Mouse (Mus musculus): ENCODE results near the gene Rp2.
A peak's percentile ranks its signal among the peaks of the same experiment; 100 is the strongest.
"Not testable (repeated sequence)": the region's sequence is repeated elsewhere in the genome, so short reads cannot be mapped to it uniquely, and the experiment has no call there.

The Rp2 gene

GRCm38 (mm10) chrX:20364391-20365365 is at the start of gene Rp2:
Gene Rp2 (plus strand): TSS chrX:20364481.
- DNase-seq: peak; percentile 91

DNA sequence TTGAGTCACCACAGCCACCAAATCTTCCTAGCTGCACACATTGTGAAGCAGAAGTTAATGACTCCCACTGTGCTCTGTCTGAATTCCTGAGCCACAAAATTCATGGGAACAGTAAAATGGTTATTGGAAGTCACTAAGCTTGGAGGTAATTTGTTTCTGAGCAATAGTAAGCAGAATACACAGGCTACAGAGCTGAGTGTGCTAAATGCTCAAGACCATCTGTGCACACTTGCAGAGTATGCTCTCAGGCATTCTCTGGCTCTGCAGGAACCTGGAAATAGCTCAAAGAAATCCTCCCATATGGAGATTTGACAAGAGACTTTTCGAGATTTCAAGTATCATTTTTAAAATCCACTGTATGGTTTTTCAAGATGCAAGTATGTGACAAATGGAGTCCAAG is 31.5 kb upstream of the Rp2 start:
- no peak for DNase-seq

DNA sequence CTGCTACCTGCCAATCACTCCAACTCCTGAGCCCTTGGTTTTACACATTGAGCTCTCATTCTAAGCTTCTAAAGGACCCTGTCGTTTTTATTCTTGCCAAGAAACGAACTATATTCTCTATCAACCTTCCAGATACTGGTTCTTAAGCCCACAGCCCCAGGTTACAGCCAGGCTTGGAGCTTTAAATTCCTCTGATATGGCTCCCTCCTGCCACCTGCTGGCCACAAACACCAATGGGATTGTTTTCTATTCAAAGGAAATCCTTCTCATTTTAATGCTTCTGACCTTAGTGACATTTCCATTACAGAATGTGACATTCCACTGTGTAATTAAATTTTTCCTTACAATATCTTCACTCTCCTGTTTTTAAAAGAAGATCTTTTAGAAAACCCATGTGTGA is 28.6 kb upstream of the Rp2 start:
- peak; percentile 42 for DNase-seq

DNA sequence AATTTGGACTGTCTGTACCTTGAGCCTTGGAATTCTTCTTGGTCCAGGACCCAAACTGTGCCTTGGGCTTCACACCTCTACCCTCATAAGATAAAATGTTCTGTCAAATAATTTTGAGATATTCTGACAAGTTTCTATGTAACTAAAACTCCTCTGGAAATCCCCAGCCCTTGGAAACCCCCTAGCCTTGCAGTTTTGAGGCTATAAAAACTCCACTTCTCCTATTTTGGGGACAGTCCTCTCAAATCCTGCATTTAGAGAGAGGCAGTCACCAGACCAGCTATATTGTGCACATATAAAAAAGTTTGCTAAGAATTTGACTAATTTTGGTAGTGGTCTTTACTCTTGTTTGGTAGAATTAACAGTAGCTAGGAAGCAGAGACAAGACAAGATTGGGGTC is 19.3 kb upstream of the Rp2 start:
- DNase-seq: no peak

DNA sequence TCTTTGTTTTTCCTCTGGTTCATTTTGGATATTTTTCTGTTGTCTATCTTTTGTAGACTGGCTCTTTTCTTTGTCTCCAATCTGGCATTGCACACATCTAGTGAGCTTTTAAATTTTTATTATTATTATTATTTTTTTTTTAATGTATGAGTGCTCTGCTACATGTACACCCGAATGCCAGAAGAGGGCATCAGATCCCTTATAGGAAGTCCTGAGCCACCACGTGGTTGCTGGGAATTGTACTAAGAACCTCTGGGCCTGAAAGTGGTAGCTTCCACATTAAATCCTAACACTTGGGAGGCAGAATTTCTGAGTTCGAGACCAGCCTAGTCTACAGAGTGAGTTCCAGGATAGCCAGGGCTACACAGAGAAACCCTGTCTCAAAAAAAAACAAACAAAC is 17.9 kb upstream of the Rp2 start:
- no peak for DNase-seq

DNA sequence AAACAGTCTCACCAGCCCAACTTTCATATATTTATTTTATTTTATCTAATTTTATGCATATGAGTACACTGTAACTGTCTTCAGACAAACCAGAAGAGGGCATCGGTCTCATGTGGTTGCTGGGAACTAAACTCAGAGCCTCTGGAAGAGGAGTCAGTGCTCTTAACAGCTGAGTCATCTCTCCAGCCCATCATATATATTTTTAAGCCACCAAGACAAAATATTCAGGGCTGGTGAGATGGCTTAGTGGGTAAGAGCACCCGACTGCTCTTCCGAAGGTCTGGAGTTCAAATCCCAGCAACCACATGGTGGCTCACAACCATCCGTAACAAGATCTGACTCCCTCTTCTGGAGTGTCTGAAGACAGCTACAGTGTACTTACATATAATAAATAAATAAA is 14.0 kb upstream of the Rp2 start:
- DNase-seq: not testable (repeated sequence)

GRCm38 (mm10) chrX:20355283-20355682 is 9.0 kb upstream of the Rp2 start:
- DNase-seq: no peak

DNA sequence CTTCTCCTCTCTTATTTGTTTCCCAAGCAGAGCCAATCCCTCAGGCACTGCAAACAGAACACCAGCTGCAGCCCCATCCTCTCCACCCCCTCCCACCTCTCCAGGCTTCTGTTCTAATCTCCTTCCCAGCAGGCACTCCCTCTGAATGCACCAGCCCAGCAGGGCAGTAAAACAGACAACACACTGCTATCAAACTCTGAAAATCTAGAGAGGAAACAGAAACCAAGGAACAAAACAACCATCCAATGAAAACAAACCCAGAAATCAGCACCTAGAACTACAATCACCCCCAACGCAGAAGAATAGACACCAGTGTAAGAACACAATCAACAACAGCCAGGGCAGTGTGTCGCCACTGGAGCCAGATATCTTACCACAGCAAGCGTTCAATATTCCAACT is 8.0 kb upstream of the Rp2 start:
- peak; percentile 15 for DNase-seq

DNA sequence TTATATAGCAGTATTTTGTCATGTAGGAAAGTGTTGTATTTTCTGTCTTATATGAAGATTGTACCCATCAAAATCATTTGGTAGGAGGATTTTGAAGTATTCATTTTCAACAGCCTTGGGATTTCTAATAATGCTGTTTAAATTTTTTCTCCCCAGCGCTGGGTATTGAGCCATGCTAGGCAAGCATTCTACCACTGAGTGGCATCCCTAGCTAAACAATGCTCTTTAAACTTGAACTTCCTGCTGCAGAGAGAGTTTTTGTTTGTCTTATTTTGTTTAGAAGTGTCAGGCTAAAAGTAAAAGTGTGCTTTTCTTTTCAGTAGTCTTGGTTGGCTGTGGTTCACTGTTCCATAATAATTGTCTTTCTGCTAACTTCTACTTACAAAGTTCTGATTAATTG is 1.8 kb downstream of the Rp2 start:
- no peak for DNase-seq

DNA sequence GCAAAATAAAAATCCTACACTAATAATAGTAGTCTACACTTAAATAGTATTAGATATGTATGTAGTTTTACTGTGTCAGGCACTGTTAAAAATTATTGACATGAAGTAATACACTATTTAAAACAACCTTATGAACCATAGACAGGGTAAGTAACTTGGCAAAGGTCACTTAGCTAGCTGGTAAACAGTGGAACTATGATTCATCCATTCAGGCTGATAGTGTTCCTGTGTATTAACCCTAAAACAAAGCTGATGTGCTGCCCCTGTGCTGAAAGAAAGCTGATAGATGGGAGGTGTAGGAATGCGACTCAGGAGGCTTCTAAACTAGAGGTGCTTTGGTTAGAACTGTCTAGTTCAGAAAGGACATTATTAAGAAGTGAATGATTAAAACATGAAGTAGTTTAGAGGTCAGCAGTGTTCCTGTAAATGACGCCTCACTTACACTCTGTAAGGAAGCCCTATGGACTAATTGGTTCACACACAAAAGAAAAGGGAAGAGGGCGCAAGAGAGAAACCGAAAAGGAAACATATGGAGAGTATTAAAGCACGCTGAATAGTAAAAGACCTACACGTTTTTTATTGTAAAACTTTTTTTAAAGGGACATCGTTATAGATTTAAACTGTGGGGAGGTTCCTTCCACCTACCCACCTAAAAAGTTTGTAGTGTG is 15.2 kb downstream of the Rp2 start:
- no peak for DNase-seq

DNA sequence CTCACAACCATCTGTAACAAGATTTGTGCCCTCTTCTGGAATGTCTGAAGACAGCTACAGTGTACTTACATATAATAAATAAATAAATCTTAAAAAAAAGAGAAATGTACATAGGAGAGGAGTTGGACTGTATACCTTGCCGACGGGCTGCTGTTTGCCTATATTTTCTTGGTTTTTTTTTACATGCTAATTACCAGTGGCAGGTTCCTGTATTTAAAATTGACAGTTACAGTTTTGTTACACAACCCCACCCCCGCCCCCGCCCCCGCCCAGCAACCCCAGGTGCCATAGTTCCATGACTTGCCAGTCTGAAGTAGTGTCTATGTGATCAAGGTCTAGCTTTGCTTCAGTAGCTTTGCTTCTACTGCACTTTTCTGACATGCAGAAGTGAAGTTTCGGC is 18.0 kb downstream of the Rp2 start:
- no peak for DNase-seq

- no peak for DNase-seq
These were observed 22.7 kb downstream of the Rp2 start for GRCm38 (mm10) chrX:20387006-20387405.

DNA sequence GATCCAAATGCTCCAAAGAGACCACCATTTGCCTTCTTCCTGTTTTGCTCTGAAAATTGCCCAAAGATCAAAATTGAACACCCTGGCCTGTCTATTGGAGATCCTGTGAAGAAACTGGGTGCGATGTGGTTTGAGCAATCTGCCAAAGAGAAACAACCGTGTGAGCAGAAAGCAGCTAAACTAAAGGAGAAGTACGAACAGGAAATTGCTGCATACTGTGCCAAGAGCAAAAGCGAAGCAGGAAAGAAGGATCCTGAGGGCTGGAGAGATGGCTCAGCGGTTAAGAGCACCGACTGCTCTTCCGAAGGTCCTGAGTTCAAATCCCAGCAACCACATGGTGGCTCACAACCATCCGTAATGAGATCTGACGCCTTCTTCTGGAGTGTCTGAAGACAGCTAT is 27.7 kb downstream of the Rp2 start:
- not testable (repeated sequence) for DNase-seq

DNA sequence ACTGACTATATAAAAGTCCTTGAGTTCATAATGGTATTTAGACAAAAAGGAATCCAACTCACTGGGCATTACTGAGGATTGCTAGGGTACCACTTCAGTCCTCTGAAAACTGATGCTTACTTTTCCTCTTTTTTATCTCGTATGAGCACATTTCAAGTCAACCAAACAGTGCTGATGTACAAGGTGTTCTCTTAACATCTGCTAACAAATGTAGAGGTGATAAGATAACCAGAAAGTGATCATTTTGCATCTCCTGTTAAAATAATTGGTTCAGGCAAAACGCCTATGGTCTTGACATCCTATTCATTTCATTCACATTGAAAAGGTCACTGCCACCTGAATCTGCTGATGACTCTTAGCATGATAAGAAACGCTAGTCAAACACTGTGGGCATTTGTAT is 28.7 kb downstream of the Rp2 start:
- DNase-seq: no peak

GRCm38 (mm10) chrX:20404068-20404467 is 39.8 kb downstream of the Rp2 start:
- DNase-seq: peak; percentile 23

GRCm38 (mm10) chrX:20406909-20407308 is 42.6 kb downstream of the Rp2 start:
- DNase-seq: no peak

DNA sequence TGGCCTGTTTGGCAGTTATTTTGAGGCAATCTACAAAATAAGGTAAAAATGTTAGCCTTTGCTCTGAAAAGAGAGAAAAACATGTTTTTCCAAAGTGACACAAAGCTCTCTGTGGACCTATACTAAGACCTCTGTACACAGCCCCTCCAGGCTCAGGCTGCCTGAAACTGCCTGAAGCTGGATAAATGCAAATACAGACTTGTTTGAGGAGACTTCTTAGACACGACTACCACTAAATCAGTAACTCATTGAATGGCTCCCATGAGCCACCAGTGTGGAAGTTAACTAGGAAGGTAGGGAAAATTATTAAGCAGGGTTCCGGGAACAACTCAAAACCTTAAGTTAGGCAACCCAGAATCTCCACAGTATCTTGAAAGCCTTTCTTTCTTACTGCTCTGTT is 43.4 kb downstream of the Rp2 start:
- DNase-seq: no peak

DNA sequence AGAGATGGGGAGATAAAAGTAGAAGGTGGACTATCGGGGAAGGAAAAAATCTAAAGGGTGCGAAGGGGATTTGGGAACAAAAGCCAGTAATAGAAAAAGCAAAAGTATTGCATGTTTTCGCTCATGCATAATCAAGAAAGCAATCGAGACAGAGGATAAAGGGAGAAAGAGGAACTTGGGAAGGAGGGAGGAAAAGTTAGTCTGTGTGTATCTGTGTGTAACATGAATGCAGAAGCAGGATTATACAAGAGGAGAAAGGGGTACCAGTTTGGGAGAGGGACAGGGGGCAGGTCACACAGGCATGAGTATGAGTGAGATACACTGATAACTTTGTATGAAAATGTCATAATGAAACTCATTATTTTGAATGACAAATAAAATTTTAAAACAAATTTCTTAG is 47.1 kb downstream of the Rp2 start:
- no peak for DNase-seq

- no peak for DNase-seq
These were observed 47.9 kb downstream of the Rp2 start for GRCm38 (mm10) chrX:20412221-20412620.

DNA sequence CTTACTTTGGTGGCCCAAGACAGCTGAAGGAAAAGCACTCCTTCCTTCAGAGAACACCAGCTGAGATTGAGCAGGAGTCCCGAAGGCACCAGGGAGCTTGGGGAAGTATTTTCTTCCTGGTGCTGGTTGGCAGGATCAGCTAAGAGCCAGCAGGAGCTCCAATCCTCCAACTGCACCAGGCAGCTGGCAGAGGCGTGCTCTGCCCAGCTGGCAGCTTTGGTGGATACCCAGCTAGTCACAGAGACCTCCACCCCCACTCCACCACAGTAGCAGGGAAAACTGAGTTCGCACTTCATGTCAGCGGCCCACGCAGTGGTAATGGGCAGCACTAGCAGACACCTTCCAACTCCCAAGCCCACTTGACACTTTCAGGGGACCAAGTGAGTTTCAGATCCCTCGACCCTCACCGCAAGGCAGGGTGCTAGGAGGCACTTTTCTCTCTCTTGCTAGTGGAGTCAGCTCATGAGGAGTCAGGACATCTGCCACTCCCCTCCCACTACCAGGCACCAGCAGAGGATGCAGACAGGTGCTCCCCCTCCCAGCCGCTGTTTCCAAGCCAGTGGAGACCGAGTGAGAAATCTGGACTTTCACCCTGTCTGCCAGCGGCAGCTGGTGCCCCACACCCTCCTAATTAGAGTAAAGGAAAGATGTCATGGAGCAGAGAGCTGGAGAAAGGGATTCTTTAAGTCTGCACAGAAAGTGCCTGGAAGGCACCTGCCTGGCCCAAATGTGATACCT is 50.8 kb downstream of the Rp2 start:
- peak; percentile 57 for DNase-seq

- no peak for DNase-seq
These were observed 54.2 kb downstream of the Rp2 start for GRCm38 (mm10) chrX:20418461-20418860.

DNA sequence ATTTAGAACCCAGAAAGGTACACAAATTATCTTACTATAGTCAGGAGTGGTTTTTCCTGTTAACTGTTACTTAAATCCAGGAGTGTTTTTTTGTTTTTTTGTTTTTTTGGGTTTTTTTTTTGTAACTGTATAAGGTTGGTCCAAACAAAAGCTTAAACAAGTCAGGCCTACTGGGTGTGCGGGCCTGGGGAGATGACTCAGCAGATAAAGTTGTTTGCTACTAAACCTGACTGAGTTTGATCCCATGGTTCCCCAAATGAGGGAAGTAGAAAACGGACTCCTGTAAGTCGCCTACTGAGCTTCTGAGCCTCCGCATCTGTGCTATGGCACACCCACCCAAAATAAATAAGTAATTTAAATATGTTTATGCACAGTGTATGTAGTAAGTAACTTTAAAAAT is 55.3 kb downstream of the Rp2 start:
- DNase-seq: no peak

- DNase-seq: peak; percentile 94
These were observed 61.0 kb downstream of the Rp2 start, which contains the start of gene Jade3 for GRCm38 (mm10) chrX:20425140-20425838. Gene Jade3 (plus strand): TSS chrX:20425688.
